Comparison of ENCODE assay signal across 24 mouse cellular contexts in genomic region chr2:82715773-82716172, GRCm38 (mm10).
A peak's percentile ranks its signal among the peaks of the same experiment; 100 is the strongest.
DNase-seq lines count a peak whose midpoint lies in the region; ATAC-seq and TF ChIP-seq lines count a peak whose summit lies in the region.
"Had no signal": no experiment of that assay in that cellular context is flagged by ENCODE, and none has a peak within 500 bp of the region (broad histone marks: within the 10 kb centered on the region; RNA-seq: fewer than 3 reads in every experiment).

No protein-coding gene starts in this region.

- no peak overlapping the region for H3K4me3 ChIP-seq in forebrain, postnatal 0 days (ENCODE audit: low read depth, low read length)
- H3K4me3 ChIP-seq in forebrain, embryonic 13.5 days, result no peak overlapping the region
- H3K4me3 ChIP-seq in heart, postnatal 0 days (ENCODE audit: low read depth, low read length), result no peak overlapping the region
- no peak overlapping the region for H3K4me3 ChIP-seq in heart, adult 2 months
- no peak overlapping the region for H3K4me3 ChIP-seq in midbrain, embryonic 14.5 days (replicated peaks; ENCODE audit: low read depth, low read length)
- H3K4me3 ChIP-seq: hindbrain, embryonic 15.5 days; intestine, embryonic 15.5 days; megakaryocyte, embryonic 14.5 days; neural tube, embryonic 15.5 days; stomach, embryonic 15.5 days had no signal

- intact Hi-C loops in heart, adult 2 months (cut with DNase I), result no loop called here

- no peak for TF ChIP-seq EP300 in heart, postnatal 0 days (IDR thresholded peaks at IDR 0.05; ENCODE audit: low read depth)
- no peak for TF ChIP-seq EP300 in heart, adult 2 months (IDR thresholded peaks at IDR 0.05; ENCODE audit: insufficient read depth, low read depth, low read length)

- no peaks in the 10 kb centered on the region for H3K79me2 ChIP-seq in heart, adult 2 months (replicated peaks; ENCODE audit: control insufficient read depth, insufficient read depth, low read length)

- H3K36me3 ChIP-seq in forebrain, postnatal 0 days (ENCODE audit: insufficient read depth), result no peaks in the 10 kb centered on the region
- H3K36me3 ChIP-seq in forebrain, embryonic 13.5 days (ENCODE audit: poor library complexity, severe bottlenecking), result no peaks in the 10 kb centered on the region
- no peaks in the 10 kb centered on the region for H3K36me3 ChIP-seq in heart, postnatal 0 days (replicated peaks; ENCODE audit: control insufficient read depth, insufficient read depth, low read length)
- no peaks in the 10 kb centered on the region for H3K36me3 ChIP-seq in heart, adult 2 months (ENCODE audit: control insufficient read depth, insufficient read depth, low read length)
- H3K36me3 ChIP-seq in midbrain, embryonic 14.5 days (ENCODE audit: control insufficient read depth, insufficient read depth, low read length), result no peaks in the 10 kb centered on the region
- H3K36me3 ChIP-seq: hindbrain, embryonic 15.5 days; intestine, embryonic 15.5 days; neural tube, embryonic 15.5 days; stomach, embryonic 15.5 days had no signal

- no peaks in the 10 kb centered on the region for H3K27me3 ChIP-seq in forebrain, postnatal 0 days (ENCODE audit: insufficient read depth, low read length)
- H3K27me3 ChIP-seq in forebrain, embryonic 13.5 days, result no peaks in the 10 kb centered on the region
- H3K27me3 ChIP-seq in heart, postnatal 0 days (ENCODE audit: control insufficient read depth, insufficient read depth, low read length), result no peaks in the 10 kb centered on the region
- H3K27me3 ChIP-seq in heart, adult 2 months (ENCODE audit: control insufficient read depth, insufficient read depth, low read length), result no peaks in the 10 kb centered on the region
- H3K27me3 ChIP-seq in midbrain, embryonic 14.5 days (ENCODE audit: control insufficient read depth, insufficient read depth, low read length), result no peaks in the 10 kb centered on the region
- H3K27me3 ChIP-seq: hindbrain, embryonic 15.5 days; intestine, embryonic 15.5 days; megakaryocyte, embryonic 14.5 days; neural tube, embryonic 15.5 days; Patski; stomach, embryonic 15.5 days had no signal

- 58% methylated on average over 3 of the region's 3 CpGs for WGBS in forebrain, postnatal 0 days
- WGBS in forebrain, embryonic 13.5 days, result 81% methylated on average over 3 of the region's 3 CpGs
- 24% methylated on average over 3 of the region's 3 CpGs for WGBS in heart, postnatal 0 days
- WGBS in heart, adult 2 months, result 48% methylated on average over 3 of the region's 3 CpGs
- WGBS in midbrain, embryonic 14.5 days, result 75% methylated on average over 3 of the region's 3 CpGs

- no peak overlapping the region for H3K4me2 ChIP-seq in forebrain, postnatal 0 days (ENCODE audit: low read depth)
- H3K4me2 ChIP-seq in forebrain, embryonic 13.5 days, result no peak overlapping the region
- H3K4me2 ChIP-seq in heart, postnatal 0 days (ENCODE audit: low read depth, low read length), result no peak overlapping the region
- no peak overlapping the region for H3K4me2 ChIP-seq in midbrain, embryonic 14.5 days (ENCODE audit: low read length)
- H3K4me2 ChIP-seq: hindbrain, embryonic 15.5 days; intestine, embryonic 15.5 days; neural tube, embryonic 15.5 days; stomach, embryonic 15.5 days had no signal

- no peak overlapping the region for H3K27ac ChIP-seq in forebrain, postnatal 0 days (ENCODE audit: low read depth, low read length)
- H3K27ac ChIP-seq in forebrain, embryonic 13.5 days, result no peak overlapping the region
- H3K27ac ChIP-seq in heart, postnatal 0 days (ENCODE audit: low read depth), result no peak overlapping the region
- H3K27ac ChIP-seq in heart, adult 2 months, result no peak overlapping the region
- no peak overlapping the region for H3K27ac ChIP-seq in midbrain, embryonic 14.5 days (replicated peaks; ENCODE audit: low read depth, low read length)
- H3K27ac ChIP-seq: hindbrain, embryonic 15.5 days; intestine, embryonic 15.5 days; neural tube, embryonic 15.5 days; stomach, embryonic 15.5 days had no signal

- DNase-seq in forebrain, postnatal 0 days, result peak; percentile 22
- peak; percentile 23 for DNase-seq in heart, postnatal 0 days (ENCODE audit: low spot score)
- no peak for DNase-seq in heart, adult 2 months
- peak; percentile 23 for DNase-seq in right cerebral cortex, adult 18-20 months
- peak; percentile 45 for DNase-seq in telencephalon, adult 2 months (ENCODE audit: low read depth, low spot score)
- DNase-seq in c-Kit-positive CD71-positive TER-119-positive erythroid progenitor cells, embryonic 14.5 days (ENCODE audit: low spot score), result no peak
- no peak for DNase-seq in midbrain, embryonic 14.5 days
- DNase-seq: adrenal gland, adult 8-10 months; cerebellum, postnatal 14 days; embryo, embryonic 11 days; kidney, adult 9 months; kidney, postnatal 36 days; liver, postnatal 0 days; lung, postnatal 14 days; thymus, adult 2 months had no signal

- H3K9ac ChIP-seq in forebrain, postnatal 0 days, result no peak overlapping the region
- H3K9ac ChIP-seq in forebrain, embryonic 13.5 days, result no peak overlapping the region
- no peak overlapping the region for H3K9ac ChIP-seq in heart, postnatal 0 days (replicated peaks; ENCODE audit: low read depth, low read length)
- H3K9ac ChIP-seq in heart, adult 2 months (ENCODE audit: low read depth, low read length), result no peak overlapping the region
- no peak overlapping the region for H3K9ac ChIP-seq in midbrain, embryonic 14.5 days (replicated peaks; ENCODE audit: low read length)
- H3K9ac ChIP-seq: hindbrain, embryonic 15.5 days; intestine, embryonic 15.5 days; liver, postnatal 0 days; neural tube, embryonic 15.5 days; stomach, embryonic 15.5 days had no signal

- TF ChIP-seq POLR2A in heart, adult 2 months (IDR thresholded peaks at IDR 0.05; ENCODE audit: insufficient read depth, low read depth, low read length), result no peak

- no peak for TF ChIP-seq CTCF in forebrain, postnatal 0 days (IDR thresholded peaks at IDR 0.05; ENCODE audit: low read depth)
- TF ChIP-seq CTCF in heart, postnatal 0 days (IDR thresholded peaks at IDR 0.05; ENCODE audit: low read depth), result no peak
- TF ChIP-seq CTCF in heart, adult 2 months (IDR thresholded peaks at IDR 0.05), result no peak

- H3K4me1 ChIP-seq in forebrain, postnatal 0 days (ENCODE audit: insufficient read depth), result no peaks in the 10 kb centered on the region
- H3K4me1 ChIP-seq in forebrain, embryonic 13.5 days, result no peaks in the 10 kb centered on the region
- H3K4me1 ChIP-seq in heart, postnatal 0 days (ENCODE audit: control insufficient read depth, insufficient read depth), result no peaks in the 10 kb centered on the region
- no peaks in the 10 kb centered on the region for H3K4me1 ChIP-seq in heart, adult 2 months (ENCODE audit: control insufficient read depth, insufficient read depth, low read length)
- H3K4me1 ChIP-seq in midbrain, embryonic 14.5 days (ENCODE audit: control insufficient read depth, insufficient read depth, low read length), result no peaks in the 10 kb centered on the region
- H3K4me1 ChIP-seq: hindbrain, embryonic 15.5 days; intestine, embryonic 15.5 days; megakaryocyte, embryonic 14.5 days; neural tube, embryonic 15.5 days; stomach, embryonic 15.5 days had no signal

- ATAC-seq in forebrain, postnatal 0 days, result peak; percentile 54
- ATAC-seq in forebrain, embryonic 13.5 days, result no peak
- no peak for ATAC-seq in heart, postnatal 0 days (ENCODE audit: insufficient read depth, low read depth)
- no peak for ATAC-seq in midbrain, embryonic 14.5 days (ENCODE audit: low FRiP score, low TSS enrichment)
- ATAC-seq: CD4-positive, CD25-positive, alpha-beta regulatory T cell, adult 4 months; intestine, embryonic 15.5 days; liver, postnatal 0 days; midbrain, embryonic 16.5 days; Patski had no signal

- H3K9me3 ChIP-seq in forebrain, postnatal 0 days (ENCODE audit: low read length), result no peaks in the 10 kb centered on the region
- no peaks in the 10 kb centered on the region for H3K9me3 ChIP-seq in forebrain, embryonic 13.5 days (replicated peaks)
- no peaks in the 10 kb centered on the region for H3K9me3 ChIP-seq in heart, postnatal 0 days (replicated peaks; ENCODE audit: control insufficient read depth, low read length)
- H3K9me3 ChIP-seq in midbrain, embryonic 14.5 days (ENCODE audit: control insufficient read depth, low read length), result no peaks in the 10 kb centered on the region
- H3K9me3 ChIP-seq: hindbrain, embryonic 15.5 days; intestine, embryonic 15.5 days; megakaryocyte, embryonic 14.5 days; neural tube, embryonic 15.5 days; stomach, embryonic 15.5 days had no signal

Comparison
In these comparisons a context has a peak if more than half of its experiments do, and no peak if none do; other contexts are left out.
1. DNase-seq: peak in forebrain, postnatal 0 days (single experiment), heart, postnatal 0 days (single experiment), right cerebral cortex, adult 18-20 months (single experiment) and telencephalon, adult 2 months (single experiment); none in heart, adult 2 months (0 of 2), c-Kit-positive CD71-positive TER-119-positive erythroid progenitor cells, embryonic 14.5 days (single experiment) and midbrain, embryonic 14.5 days (single experiment).